Mouse (Mus musculus) urinary bladder, postnatal 36 days (tissue): ENCODE data around the gene Mrpl1.

ENCODE experiments used
- DNase-seq, 2 experiments: peaks; one replicate each; pipeline ENCODE4 v3.0.0; 2022; ENCODE audit warnings: low spot score in 2 of 2, mixed read lengths in 1 of 2

Gene Mrpl1

DNA sequence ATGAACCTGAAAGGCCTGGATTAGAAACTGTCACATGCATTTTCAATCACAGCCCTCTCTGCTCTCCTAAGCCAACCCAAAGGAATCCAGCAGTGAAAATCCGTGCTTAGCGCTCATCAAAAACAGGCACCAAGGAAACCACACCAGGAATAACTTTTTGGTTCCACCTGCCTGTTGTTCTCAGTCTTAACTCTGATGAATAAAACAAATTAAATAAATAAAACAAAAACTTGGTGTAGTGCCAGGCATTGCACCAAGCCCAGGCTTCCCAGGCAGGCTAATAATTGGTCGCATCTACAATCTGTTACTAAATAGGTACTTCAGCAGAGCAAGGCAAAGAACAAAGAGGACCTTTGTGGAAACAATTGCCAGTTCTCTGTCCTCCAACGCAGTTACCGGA lies 99.4 kb downstream of the Mrpl1 start:
- no peak for DNase-seq

DNA sequence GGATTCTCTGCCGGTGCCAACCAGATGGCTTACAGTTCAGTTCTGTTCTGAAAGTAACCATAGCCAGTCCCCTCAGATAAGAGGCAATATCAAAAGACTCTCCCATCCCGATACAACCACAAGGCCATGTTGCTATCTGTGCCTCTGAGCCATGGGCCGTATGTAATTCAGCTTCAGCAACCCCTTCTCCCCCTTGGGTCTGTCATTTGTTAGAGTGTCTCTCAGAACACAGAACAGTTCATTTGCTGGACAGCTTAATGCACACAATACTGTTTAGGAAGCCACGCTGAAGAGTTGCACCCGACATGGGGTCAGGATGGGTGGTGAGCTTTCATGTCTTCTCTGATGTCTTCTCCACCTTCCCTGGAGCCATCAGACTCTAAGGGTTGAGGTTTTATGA lies 100.3 kb downstream of the Mrpl1 start:
- DNase-seq, result no peak

GRCm38 (mm10) chr5:96311677-96312076 lies 102.4 kb downstream of the Mrpl1 start:
- DNase-seq, result no peak
